Mouse (Mus musculus): Measurements from ENCODE around the gene Clasrp. TPM values are rescaled to one million over a fixed set of nuclear protein-coding genes. Genes with fewer than 3 reads are reported as not detected.

Clasrp gene
- polyA plus RNA-seq, 1 experiment from 2014 or later, result 80.7 TPM

DNA sequence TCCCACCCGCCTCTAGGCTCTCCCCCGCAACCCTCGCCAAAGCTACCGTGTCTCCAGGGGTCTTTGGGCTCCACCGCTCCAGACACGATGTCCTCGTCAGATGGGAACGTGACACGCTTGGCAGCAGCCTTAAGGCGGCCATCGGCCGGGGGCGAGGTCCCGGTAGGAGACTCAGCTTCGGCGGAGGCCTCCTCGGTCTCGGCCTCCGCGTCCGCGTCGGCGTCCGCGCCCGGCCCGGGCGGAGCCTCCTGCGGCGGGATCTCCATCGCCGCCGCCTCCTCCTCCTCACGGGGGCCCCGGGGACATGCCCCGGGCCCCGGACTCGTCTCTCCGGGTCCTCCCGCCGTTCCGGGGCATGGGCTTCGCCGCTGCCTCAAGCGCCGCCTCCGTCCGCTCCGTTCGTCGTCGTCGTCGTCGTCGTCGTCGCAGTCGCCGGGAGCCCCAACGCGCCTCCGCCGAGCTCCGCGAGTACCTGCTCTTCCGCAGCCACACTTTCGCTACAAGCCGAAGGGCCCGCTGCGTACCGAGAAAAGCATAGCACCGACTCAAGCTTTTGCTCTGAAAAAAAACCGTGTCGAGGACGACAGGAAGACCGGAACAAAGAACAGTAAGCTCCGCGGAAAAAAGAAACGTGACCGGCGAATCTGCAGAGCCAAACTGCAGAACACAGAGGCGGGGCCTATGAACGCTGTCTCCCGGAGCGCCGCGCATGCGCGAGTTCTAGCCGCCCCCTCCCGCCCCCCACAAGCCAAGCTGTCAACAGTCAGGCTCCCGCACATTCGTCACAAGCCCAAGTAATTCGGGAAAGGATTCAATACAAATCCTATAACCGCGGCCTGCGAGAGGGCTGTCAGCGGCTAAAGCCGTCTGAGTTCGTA lies 42.3 kb downstream of the Clasrp start:
- Histone ChIP-seq H3K27me3 (no peaks in the 10 kb centered on the region), H3K4me2 (replicated peaks) (peak overlapping the region; percentile 89), H3K4me3 (peak overlapping the region; percentile 91), H3K27ac (peak overlapping the region; percentile 91), H3K4me1 (peaks cover 39% of the 10 kb centered on the region), H3K36me3 (peaks cover 27% of the 10 kb centered on the region), H3K9me3 (peaks cover 6% of the 10 kb centered on the region; the same call in 1 of the 2 replicates), H3K9ac (peak overlapping the region; percentile 94)
- peak; percentile 74; the same call in 1 of the 2 replicates for ATAC-seq (ENCODE audit: insufficient number of reproducible peaks, insufficient read depth, low FRiP score, low TSS enrichment)
- WGBS, result under 1% methylated on average over 102 of the region's 102 CpGs

DNA sequence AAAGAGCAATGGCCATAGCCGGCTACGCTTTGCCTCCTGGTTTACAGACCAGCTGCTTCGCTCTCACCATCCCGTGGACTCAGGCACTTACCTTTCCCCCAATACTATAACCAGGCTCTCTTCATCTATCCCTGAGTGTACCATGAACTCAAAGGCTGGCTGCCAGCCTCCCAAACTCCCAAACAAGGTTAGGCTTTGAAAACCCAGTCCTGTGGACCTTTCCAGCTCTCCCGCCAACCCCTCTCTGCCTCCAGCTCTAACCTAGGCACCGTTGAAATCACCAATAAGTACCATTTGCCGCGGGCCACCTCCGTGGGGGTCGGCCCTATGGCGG lies 42.9 kb downstream of the Clasrp start:
- no peaks in the 10 kb centered on the region for H3K27me3 ChIP-seq
- peak overlapping the region; percentile 91 for H3K4me3 ChIP-seq
- H3K36me3 ChIP-seq, result peaks cover 27% of the 10 kb centered on the region
- peaks cover 6% of the 10 kb centered on the region; the same call in 1 of the 2 replicates for H3K9me3 ChIP-seq
- H3K4me1 ChIP-seq, result peaks cover 39% of the 10 kb centered on the region
- H3K27ac ChIP-seq, result peak overlapping the region; percentile 91; the same call in 1 of the 2 replicates
- peak overlapping the region; percentile 89 for H3K4me2 ChIP-seq (replicated peaks)
- 1% methylated on average over 11 of the region's 11 CpGs for WGBS
- no peak for ATAC-seq (ENCODE audit: insufficient number of reproducible peaks, insufficient read depth, low FRiP score, low TSS enrichment)
- peak overlapping the region; percentile 94 for H3K9ac ChIP-seq

DNA sequence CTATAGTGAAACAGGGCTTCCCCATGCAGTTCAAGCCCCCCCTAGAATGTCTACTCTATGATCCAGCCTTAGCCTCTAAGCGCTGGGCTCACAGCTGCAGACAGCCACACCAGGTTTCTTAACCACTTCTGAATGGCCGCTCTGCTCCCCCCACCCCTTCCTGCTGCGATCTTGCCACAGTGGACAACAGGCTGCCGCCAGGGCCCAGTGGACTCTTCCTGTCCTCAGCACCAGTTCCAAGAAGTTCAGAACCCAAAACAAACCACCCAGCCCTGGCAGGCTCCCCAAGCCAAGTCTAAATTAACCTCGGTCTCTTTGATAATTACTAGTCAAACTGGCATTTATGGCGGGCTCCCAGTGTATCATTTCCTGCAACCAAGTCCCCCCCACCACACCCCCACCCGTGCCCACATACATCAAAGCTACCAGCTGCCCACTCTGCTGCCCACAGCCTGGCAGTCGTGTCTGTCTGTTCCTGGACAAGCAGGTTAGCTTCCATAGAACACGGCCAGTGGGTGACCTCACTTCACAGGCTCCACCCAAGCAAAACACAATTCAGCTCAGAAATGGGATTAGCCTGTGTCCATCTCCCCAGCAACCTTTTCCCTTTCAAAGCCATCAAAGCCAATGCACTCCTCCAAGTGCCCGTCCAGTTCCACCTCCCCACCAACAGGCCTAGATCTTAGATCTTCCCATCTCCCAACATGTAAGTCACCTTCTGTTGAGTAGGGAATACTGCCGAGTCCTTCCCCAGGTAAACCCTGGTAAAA lies 43.6 kb downstream of the Clasrp start:
- H3K4me1 ChIP-seq, result peaks cover 39% of the 10 kb centered on the region
- 33% methylated on average over 11 of the region's 11 CpGs for WGBS
- peaks cover 29% of the 10 kb centered on the region for H3K36me3 ChIP-seq

DNA sequence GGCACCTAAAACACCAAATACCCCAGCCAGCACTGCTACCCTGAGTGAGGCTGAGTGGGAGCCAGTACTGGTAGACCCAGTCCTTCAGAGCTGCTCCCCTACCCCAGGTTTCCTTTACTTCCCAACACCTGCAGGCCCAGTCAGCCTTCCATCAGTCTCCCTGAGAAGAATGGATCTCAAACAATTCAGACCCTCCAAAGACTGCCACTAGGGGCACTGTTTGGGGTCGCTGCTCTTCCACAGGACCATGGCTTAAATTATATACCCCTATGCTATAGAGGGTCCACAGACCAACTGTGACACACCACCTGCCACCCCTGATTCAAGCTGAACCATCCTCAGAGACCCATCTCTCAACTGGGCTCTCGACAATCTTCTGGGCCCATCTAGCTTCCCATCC lies 45.3 kb downstream of the Clasrp start:
- peaks cover 39% of the 10 kb centered on the region for H3K4me1 ChIP-seq

More for the DNA sequence above, 43.6 kb downstream of the Clasrp start:
- Histone ChIP-seq H3K4me2 (replicated peaks) (peak overlapping the region; percentile 89), H3K9ac (peak overlapping the region; percentile 94), H3K27ac (no peak overlapping the region), H3K9me3 (peaks cover 6% of the 10 kb centered on the region; the same call in 1 of the 2 replicates), H3K27me3 (no peaks in the 10 kb centered on the region), H3K4me3 (peak overlapping the region; percentile 91)
- no peak for ATAC-seq (ENCODE audit: insufficient number of reproducible peaks, insufficient read depth, low FRiP score, low TSS enrichment)

DNA sequence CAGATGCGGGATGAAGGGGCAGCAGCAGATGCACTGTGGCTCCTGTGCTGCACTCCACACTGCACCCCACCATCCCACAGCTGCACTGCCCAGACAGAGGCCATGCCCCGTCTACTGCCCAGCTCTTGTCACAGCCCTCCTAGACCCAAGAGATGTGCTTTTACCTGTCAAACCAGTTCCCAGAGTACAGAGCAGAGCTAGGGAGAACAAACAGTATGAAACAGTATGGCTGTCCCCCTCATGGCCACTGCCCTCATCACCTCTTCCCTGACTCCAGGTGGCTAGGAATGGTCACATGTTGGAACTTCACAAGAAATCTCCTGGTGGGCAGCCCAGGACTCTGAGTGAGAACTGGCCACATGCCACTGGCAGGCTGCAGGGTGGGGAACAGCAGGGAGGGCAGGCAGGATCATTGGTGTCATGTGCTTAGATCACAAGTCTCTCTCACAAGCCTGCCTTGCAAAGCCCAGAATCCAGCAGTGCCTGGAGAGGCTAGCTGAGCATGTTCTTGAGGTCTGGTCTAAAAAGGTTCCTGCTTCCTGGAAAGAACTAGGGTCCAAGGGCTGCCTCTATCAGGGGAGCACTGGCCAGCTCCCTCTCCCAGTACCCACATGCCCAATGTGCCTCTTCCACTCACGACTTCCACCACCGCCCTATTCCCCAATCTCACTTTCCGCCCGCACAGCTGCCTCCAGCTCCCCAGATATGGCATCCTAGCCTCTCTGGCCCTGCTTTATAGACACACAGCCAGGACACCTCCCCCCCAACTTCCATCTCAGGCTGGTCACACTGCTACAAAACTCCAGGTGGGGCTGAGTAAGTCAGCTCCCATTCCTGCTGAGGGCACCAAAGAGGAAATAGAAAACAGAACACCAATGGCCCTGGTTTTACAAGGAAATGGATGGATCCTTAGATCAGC lies 46.0 kb downstream of the Clasrp start:
- Histone ChIP-seq H3K9ac (no peak overlapping the region), H3K4me3 (no peak overlapping the region), H3K27me3 (no peaks in the 10 kb centered on the region), H3K36me3 (peaks cover 34% of the 10 kb centered on the region), H3K4me1 (peaks cover 34% of the 10 kb centered on the region), H3K9me3 (no peaks in the 10 kb centered on the region), H3K27ac (no peak overlapping the region), H3K4me2 (replicated peaks) (no peak overlapping the region)
- 86% methylated on average over 6 of the region's 6 CpGs for WGBS
- ATAC-seq (ENCODE audit: insufficient number of reproducible peaks, insufficient read depth, low FRiP score, low TSS enrichment), result no peak

More for the DNA sequence above, 45.3 kb downstream of the Clasrp start:
- Histone ChIP-seq H3K9me3 (no peaks in the 10 kb centered on the region), H3K27me3 (no peaks in the 10 kb centered on the region), H3K4me3 (no peak overlapping the region), H3K27ac (no peak overlapping the region), H3K9ac (no peak overlapping the region), H3K36me3 (peaks cover 26% of the 10 kb centered on the region), H3K4me2 (replicated peaks) (peak overlapping the region; percentile 9; the same call in 1 of the 2 replicates)
- no peak for ATAC-seq (ENCODE audit: insufficient number of reproducible peaks, insufficient read depth, low FRiP score, low TSS enrichment)
- WGBS, result 41% methylated on average over 2 of the region's 2 CpGs

DNA sequence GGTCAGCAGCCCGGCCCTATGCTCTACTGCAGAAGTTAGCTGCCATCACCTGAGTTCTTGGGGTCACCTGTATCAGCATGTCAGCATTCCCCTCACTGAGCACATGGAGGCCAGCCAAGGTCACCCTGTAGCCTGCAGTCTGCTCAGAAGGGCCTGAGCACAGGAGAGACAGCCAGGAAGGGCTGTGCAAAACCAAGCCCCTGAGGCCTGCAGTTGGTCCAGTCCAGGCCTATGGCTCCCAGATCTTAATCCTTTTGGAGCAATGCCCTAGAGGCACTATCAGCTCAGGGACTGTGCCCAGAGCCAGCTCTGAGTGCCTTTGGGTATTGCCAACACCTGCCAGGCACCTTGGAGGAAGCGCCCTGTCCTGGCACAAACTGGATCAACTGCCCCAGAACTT lies 47.2 kb downstream of the Clasrp start:
- H3K27me3 ChIP-seq, result no peaks in the 10 kb centered on the region
- H3K36me3 ChIP-seq, result peaks cover 39% of the 10 kb centered on the region
- 95% methylated on average over 2 of the region's 2 CpGs for WGBS
- no peak overlapping the region for H3K27ac ChIP-seq
- no peak overlapping the region for H3K9ac ChIP-seq
- no peak for ATAC-seq (ENCODE audit: insufficient number of reproducible peaks, insufficient read depth, low FRiP score, low TSS enrichment)
- H3K4me2 ChIP-seq (replicated peaks), result no peak overlapping the region
- H3K9me3 ChIP-seq, result no peaks in the 10 kb centered on the region
- peaks cover 31% of the 10 kb centered on the region for H3K4me1 ChIP-seq
- H3K4me3 ChIP-seq, result no peak overlapping the region

DNA sequence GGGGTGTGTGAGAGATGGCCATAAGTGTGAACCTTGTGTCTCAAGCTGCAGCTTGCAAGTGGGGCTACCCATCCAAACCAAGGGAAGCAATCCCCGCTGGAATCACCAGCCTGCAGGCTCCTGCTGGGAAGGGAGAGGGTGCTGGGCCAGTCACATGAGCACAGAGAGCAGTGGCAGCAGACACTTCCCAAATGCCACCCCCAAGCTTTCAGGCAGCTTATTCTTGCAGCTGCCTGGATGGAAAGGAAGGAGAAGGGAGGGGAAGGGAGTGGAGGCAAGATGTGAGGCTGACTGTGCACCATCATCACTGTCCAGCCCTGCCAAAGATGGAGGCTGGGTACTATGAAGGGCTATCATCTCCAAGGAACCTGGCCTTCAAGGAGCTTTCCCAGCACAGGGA lies 50.1 kb downstream of the Clasrp start:
- no peak overlapping the region for H3K9ac ChIP-seq
- no peak overlapping the region for H3K4me3 ChIP-seq
- 100% methylated on average over 1 of the region's 1 CpGs for WGBS
- H3K36me3 ChIP-seq, result peaks cover 40% of the 10 kb centered on the region
- H3K9me3 ChIP-seq, result no peaks in the 10 kb centered on the region
- no peak for ATAC-seq (ENCODE audit: insufficient number of reproducible peaks, insufficient read depth, low FRiP score, low TSS enrichment)
- no peak overlapping the region for H3K27ac ChIP-seq
- H3K27me3 ChIP-seq, result no peaks in the 10 kb centered on the region
- no peak overlapping the region for H3K4me2 ChIP-seq (replicated peaks)
- peaks cover 11% of the 10 kb centered on the region for H3K4me1 ChIP-seq

DNA sequence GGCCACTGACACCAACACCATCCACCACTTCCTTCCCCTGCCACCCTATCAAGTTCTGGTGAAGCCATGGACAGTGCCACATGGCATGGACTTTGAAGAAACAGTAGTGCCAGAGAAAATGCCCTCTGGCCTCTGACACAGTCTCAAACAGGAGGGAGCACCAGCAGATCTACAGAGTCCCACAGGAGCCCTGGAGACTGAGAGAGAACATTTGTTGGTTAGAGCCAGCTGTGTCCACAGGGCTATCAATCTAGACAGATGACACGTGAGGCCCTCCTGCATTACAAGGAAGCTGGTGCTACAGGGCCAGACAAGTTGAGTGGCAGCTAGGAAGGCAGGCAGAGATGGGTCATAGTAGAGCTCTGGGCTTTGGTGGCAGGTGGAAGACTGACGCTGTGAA lies 51.8 kb downstream of the Clasrp start:
- Histone ChIP-seq H3K9ac (no peak overlapping the region), H3K9me3 (no peaks in the 10 kb centered on the region), H3K4me2 (replicated peaks) (no peak overlapping the region), H3K27ac (no peak overlapping the region), H3K4me1 (no peaks in the 10 kb centered on the region), H3K4me3 (no peak overlapping the region), H3K27me3 (no peaks in the 10 kb centered on the region), H3K36me3 (peaks cover 32% of the 10 kb centered on the region)
- WGBS, result 64% methylated on average over 2 of the region's 2 CpGs
- ATAC-seq (ENCODE audit: insufficient number of reproducible peaks, insufficient read depth, low FRiP score, low TSS enrichment), result no peak

DNA sequence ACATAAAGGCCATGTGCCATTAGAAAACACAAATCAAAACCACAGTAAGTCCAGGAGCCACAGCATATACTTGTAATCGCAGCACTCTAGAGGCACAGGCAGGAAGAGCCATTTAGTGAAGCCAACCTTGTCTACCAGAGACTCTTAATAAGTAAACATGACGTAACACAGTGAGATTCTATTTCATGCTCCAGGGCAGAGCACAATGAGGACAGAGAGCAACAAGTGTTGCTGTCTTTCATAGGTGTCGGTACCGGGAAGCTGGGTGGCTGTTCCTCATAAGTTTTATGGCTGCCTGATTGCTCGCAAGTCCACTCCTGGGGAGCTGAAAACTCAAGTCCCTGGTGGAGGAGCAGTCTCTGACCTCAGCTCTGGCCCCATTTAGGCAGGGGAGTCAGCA lies 52.7 kb downstream of the Clasrp start:
- H3K27me3 ChIP-seq, result no peaks in the 10 kb centered on the region
- no peak for ATAC-seq (ENCODE audit: insufficient number of reproducible peaks, insufficient read depth, low FRiP score, low TSS enrichment)
- no peak overlapping the region for H3K4me3 ChIP-seq
- H3K27ac ChIP-seq, result no peak overlapping the region
- 80% methylated on average over 5 of the region's 5 CpGs for whole genome bisulfite sequencing
- H3K9me3 ChIP-seq, result no peaks in the 10 kb centered on the region
- H3K9ac ChIP-seq, result no peak overlapping the region
- H3K4me2 ChIP-seq (replicated peaks), result no peak overlapping the region
- no peaks in the 10 kb centered on the region; the same call in 1 of the 2 replicates for H3K4me1 ChIP-seq
- H3K36me3 ChIP-seq, result peaks cover 31% of the 10 kb centered on the region

DNA sequence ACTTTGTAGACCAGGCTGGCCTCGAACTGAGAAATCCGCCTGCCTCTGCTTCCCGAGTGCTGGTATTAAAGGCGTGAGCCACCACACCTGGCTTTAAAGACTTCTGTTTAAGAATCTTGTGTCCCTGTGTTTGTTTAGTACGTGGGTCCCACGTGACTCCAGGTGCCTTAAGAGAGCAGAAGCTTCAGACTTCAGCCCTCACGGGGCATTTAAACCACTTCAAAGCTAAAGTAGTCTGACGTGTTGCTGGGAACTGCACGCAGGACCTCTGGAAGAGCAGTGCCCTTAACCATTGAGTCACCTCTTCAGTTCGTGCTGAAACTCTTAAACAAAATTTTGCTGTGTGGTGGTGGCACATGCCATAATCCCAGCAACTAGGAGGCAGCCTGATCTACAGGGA lies 54.9 kb downstream of the Clasrp start:
- 85% methylated on average over 10 of the region's 10 CpGs for WGBS
- no peak for ATAC-seq (ENCODE audit: insufficient number of reproducible peaks, insufficient read depth, low FRiP score, low TSS enrichment)
- no peaks in the 10 kb centered on the region for H3K27me3 ChIP-seq
- no peak overlapping the region for H3K9ac ChIP-seq
- H3K9me3 ChIP-seq, result no peaks in the 10 kb centered on the region
- no peak overlapping the region for H3K4me3 ChIP-seq
- H3K4me1 ChIP-seq, result peaks cover 3% of the 10 kb centered on the region; the same call in 1 of the 2 replicates
- H3K4me2 ChIP-seq (replicated peaks), result no peak overlapping the region
- H3K36me3 ChIP-seq, result peaks cover 18% of the 10 kb centered on the region
- H3K27ac ChIP-seq, result no peak overlapping the region

DNA sequence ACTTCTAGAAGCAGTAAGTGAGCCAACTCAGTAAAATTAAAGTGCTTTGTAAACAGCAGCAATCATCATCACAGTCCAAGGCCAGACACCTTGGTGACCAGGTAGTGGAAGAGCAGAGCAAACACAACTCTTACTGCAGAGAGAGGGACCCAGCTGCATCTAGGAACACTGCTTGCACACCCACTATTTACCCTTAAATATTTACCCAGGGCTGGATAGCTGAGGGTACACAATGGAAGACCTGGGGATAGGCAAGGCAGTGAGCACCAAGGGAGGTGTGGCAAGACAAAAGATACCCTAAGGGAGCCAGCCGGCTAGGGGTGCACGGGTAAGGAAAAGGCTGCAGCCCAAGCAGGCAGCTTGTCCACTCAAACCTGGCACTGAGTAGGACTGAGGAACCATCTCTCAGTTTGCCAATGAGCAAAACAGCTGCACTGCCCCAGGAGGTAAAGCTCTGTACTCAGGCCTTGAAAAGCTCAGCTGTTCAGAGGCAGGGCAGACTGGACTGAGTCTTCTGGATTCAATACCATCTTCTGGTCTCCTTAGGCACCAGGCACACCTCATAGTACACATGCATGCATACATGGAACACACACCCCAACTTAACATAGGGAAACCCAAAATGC lies 56.8 kb downstream of the Clasrp start:
- WGBS, result 76% methylated on average over 2 of the region's 2 CpGs
- Histone ChIP-seq H3K27me3 (no peaks in the 10 kb centered on the region), H3K9ac (no peak overlapping the region), H3K4me3 (no peak overlapping the region), H3K9me3 (no peaks in the 10 kb centered on the region), H3K4me2 (replicated peaks) (no peak overlapping the region), H3K27ac (no peak overlapping the region), H3K4me1 (peaks cover 3% of the 10 kb centered on the region; the same call in 1 of the 2 replicates), H3K36me3 (peaks cover 4% of the 10 kb centered on the region; the same call in 1 of the 2 replicates)
- no peak for ATAC-seq (ENCODE audit: insufficient number of reproducible peaks, insufficient read depth, low FRiP score, low TSS enrichment)
